Mouse (Mus musculus) testis, postnatal 10 days (tissue): ENCODE results near the gene Fuca1.
A peak's percentile ranks its signal among the peaks of the same experiment; 100 is the strongest.

Experiments
- DNase-seq: peaks from one replicate; pipeline ENCODE4 v3.0.0; 2021; ENCODE audit warnings: low spot score

Fuca1 gene

GRCm38 (mm10) chr4:135920304-135921241, at the start of gene Fuca1:
Fuca1 (plus strand) TSS chr4:135920735.
- DNase-seq = peak; percentile 97

GRCm38 (mm10) chr4:135872015-135872414, 48.5 kb upstream of the Fuca1 start:
- peak; percentile 32 for DNase-seq

GRCm38 (mm10) chr4:135872589-135873391, 47.7 kb upstream of the Fuca1 start:
- peak; percentile 39 for DNase-seq

- peak; percentile 86 for DNase-seq
Observed at GRCm38 (mm10) chr4:135873526-135874202, 46.9 kb upstream of the Fuca1 start, which contains the start of gene Pnrc2. Pnrc2 (minus strand) TSS chr4:135873850.

GRCm38 (mm10) chr4:135874564-135875535, 45.7 kb upstream of the Fuca1 start:
- peak; percentile 39 for DNase-seq

GRCm38 (mm10) chr4:135875546-135875945, 45.0 kb upstream of the Fuca1 start:
- peak; percentile 36 for DNase-seq

- peak; percentile 85 for DNase-seq
Observed at GRCm38 (mm10) chr4:135875991-135876582, 44.4 kb upstream of the Fuca1 start.

- DNase-seq = peak; percentile 75
Observed at GRCm38 (mm10) chr4:135876583-135877020, 43.9 kb upstream of the Fuca1 start.

- no peak for DNase-seq
Observed at GRCm38 (mm10) chr4:135877742-135878141, 42.8 kb upstream of the Fuca1 start.

GRCm38 (mm10) chr4:135879021-135879420, 41.5 kb upstream of the Fuca1 start:
- DNase-seq = no peak

GRCm38 (mm10) chr4:135880018-135880417, 40.5 kb upstream of the Fuca1 start:
- DNase-seq = peak; percentile 24

- DNase-seq = peak; percentile 41
Observed at GRCm38 (mm10) chr4:135880576-135880975, 40.0 kb upstream of the Fuca1 start.

GRCm38 (mm10) chr4:135882023-135882422, 38.5 kb upstream of the Fuca1 start:
- DNase-seq = no peak

- peak; percentile 39 for DNase-seq
Observed at GRCm38 (mm10) chr4:135883401-135883851, 37.1 kb upstream of the Fuca1 start.

- peak; percentile 35 for DNase-seq
Observed at GRCm38 (mm10) chr4:135883881-135884516, 36.5 kb upstream of the Fuca1 start.

GRCm38 (mm10) chr4:135884531-135884930, 36.0 kb upstream of the Fuca1 start:
- peak; percentile 44 for DNase-seq

- peak; percentile 36 for DNase-seq
Observed at GRCm38 (mm10) chr4:135885676-135886075, 34.9 kb upstream of the Fuca1 start.

GRCm38 (mm10) chr4:135886184-135886583, 34.4 kb upstream of the Fuca1 start:
- DNase-seq = peak; percentile 35

GRCm38 (mm10) chr4:135888448-135889057, 32.0 kb upstream of the Fuca1 start:
- DNase-seq = peak; percentile 35
